23 mouse cellular contexts compared by ENCODE assay signal in genomic region chr15:89323656-89324055, GRCm38 (mm10). TPM values are rescaled to one million over a fixed set of nuclear protein-coding genes. Genes with fewer than 3 reads are reported as not detected.
DNase-seq lines count a peak whose midpoint lies in the region; ATAC-seq lines count a peak whose summit lies in the region.
"Had no signal": no experiment of that assay in that cellular context is flagged by ENCODE, and none has a peak within 500 bp of the region (broad histone marks: within the 10 kb centered on the region; RNA-seq: fewer than 3 reads in every experiment).

No protein-coding gene starts in this region.

- H3K4me3 ChIP-seq in heart, embryonic 10.5 days, result peak overlapping the region; percentile 57
- H3K4me3 ChIP-seq in lung, embryonic 15.5 days, result no peak overlapping the region
- H3K4me3 ChIP-seq in liver, embryonic 16.5 days (ENCODE audit: low read depth, low read length), result peak overlapping the region; percentile 51
- H3K4me3 ChIP-seq: heart, adult 2 months; neural tube, embryonic 13.5 days had no signal

- H3K9me3 ChIP-seq in heart, embryonic 10.5 days, result no peaks in the 10 kb centered on the region
- no peaks in the 10 kb centered on the region for H3K9me3 ChIP-seq in lung, embryonic 15.5 days
- no peaks in the 10 kb centered on the region for H3K9me3 ChIP-seq in liver, embryonic 16.5 days (replicated peaks; ENCODE audit: control insufficient read depth, low read length)
- H3K9me3 ChIP-seq: neural tube, embryonic 13.5 days had no signal

- peaks cover 11% of the 10 kb centered on the region for H3K4me1 ChIP-seq in heart, embryonic 10.5 days
- peaks cover 7% of the 10 kb centered on the region for H3K4me1 ChIP-seq in lung, embryonic 15.5 days
- H3K4me1 ChIP-seq in liver, embryonic 16.5 days (ENCODE audit: control insufficient read depth, low read depth, low read length), result peaks cover 15% of the 10 kb centered on the region

- peaks cover 29% of the 10 kb centered on the region; the same call in 1 of the 2 replicates for H3K27me3 ChIP-seq in heart, embryonic 10.5 days (ENCODE audit: insufficient read depth, poor library complexity, severe bottlenecking)
- H3K27me3 ChIP-seq in lung, embryonic 15.5 days, result peaks cover 12% of the 10 kb centered on the region; the same call in 1 of the 2 replicates
- H3K27me3 ChIP-seq in liver, embryonic 16.5 days (ENCODE audit: control insufficient read depth, insufficient read depth, low read depth, low read length), result peaks cover 17% of the 10 kb centered on the region

- DNase-seq in heart, embryonic 10.5 days (ENCODE audit: low spot score), result no peak
- DNase-seq in heart, postnatal 4 days, result no peak
- DNase-seq in lung, postnatal 14 days, result no peak
- DNase-seq in urinary bladder, postnatal 4 days (ENCODE audit: low spot score in 2 of 2), result no peak
- no peak for DNase-seq in frontal cortex, postnatal 14 days (ENCODE audit: low spot score in 2 of 2)
- DNase-seq: adrenal gland, adult 2 months; cerebellum, adult 11-12 months; heart, adult 2 months; lung, adult 18-20 months had no signal

- no peak overlapping the region; the same call in 1 of the 2 replicates for H3K27ac ChIP-seq in heart, embryonic 10.5 days
- no peak overlapping the region for H3K27ac ChIP-seq in lung, embryonic 15.5 days
- H3K27ac ChIP-seq in liver, embryonic 16.5 days (ENCODE audit: low read length), result no peak overlapping the region
- H3K27ac ChIP-seq: heart, adult 2 months; neural tube, embryonic 13.5 days had no signal

- H3K9ac ChIP-seq in lung, embryonic 15.5 days, result no peak overlapping the region
- no peak overlapping the region for H3K9ac ChIP-seq in liver, embryonic 16.5 days (ENCODE audit: low read depth, low read length)
- H3K9ac ChIP-seq: neural tube, embryonic 13.5 days had no signal

- ATAC-seq in lung, embryonic 15.5 days (ENCODE audit: borderline replicate concordance, extremely low read depth, low FRiP score, low TSS enrichment), result no peak
- no peak for ATAC-seq in liver, embryonic 16.5 days (ENCODE audit: low read depth)
- ATAC-seq in activated CD4-positive, CD25-positive, alpha-beta regulatory T cell, adult 4 months, result no peak
- ATAC-seq: forebrain, embryonic 14.5 days; inflammation-experienced regulatory T-cells, adult 6 months had no signal

- no peaks in the 10 kb centered on the region for H3K36me3 ChIP-seq in heart, embryonic 10.5 days
- no peaks in the 10 kb centered on the region for H3K36me3 ChIP-seq in lung, embryonic 15.5 days
- no peaks in the 10 kb centered on the region for H3K36me3 ChIP-seq in liver, embryonic 16.5 days (ENCODE audit: control insufficient read depth, insufficient read depth)
- H3K36me3 ChIP-seq: neural tube, embryonic 13.5 days had no signal

- H3K4me2 ChIP-seq in lung, embryonic 15.5 days, result peak overlapping the region; percentile 54; the same call in 1 of the 2 replicates
- peak overlapping the region; percentile 57 for H3K4me2 ChIP-seq in liver, embryonic 16.5 days (ENCODE audit: low read depth, low read length)

- 78% methylated on average over 4 of the region's 4 CpGs for WGBS in heart, embryonic 10.5 days
- WGBS in lung, embryonic 15.5 days, result 85% methylated on average over 4 of the region's 4 CpGs
- 63% methylated on average over 4 of the region's 4 CpGs for WGBS in liver, embryonic 16.5 days (ENCODE audit: insufficient replicate concordance)

RNA-seq across cellular contexts. Expression of gene Adm2, which starts 1.1 kb away (rescaled TPM):
- polyA plus RNA-seq in heart, embryonic 10.5 days (2016; fragmentation: Nextera tagmentation; extraction: Ambion mirVana), result 0.39 and 0.65 TPM in 2 replicates
- not detected for total RNA-seq in heart, postnatal 4 days (2021)
- 0.45 and 0.69 TPM in 2 replicates for polyA plus RNA-seq in lung, embryonic 15.5 days (2015; fragmentation: Nextera tagmentation; extraction: Ambion mirVana)
- polyA plus RNA-seq in liver, embryonic 16.5 days (2015; fragmentation: Nextera tagmentation; extraction: Ambion mirVana), result 1.9 and 2.6 TPM in 2 replicates
- polyA plus RNA-seq in activated CD4-positive, CD25-positive, alpha-beta regulatory T cell, adult 4 months (2017; shearing (Covaris generic)), result not detected
- total RNA-seq: adrenal gland, adult 2 months; gastrocnemius, adult 8-10 months; heart, adult 2 months; layer of hippocampus, postnatal 10 days; left cerebral cortex, postnatal 14 days; megakaryocyte, adult 5-6 weeks had no signal
- polyA plus RNA-seq: brain, embryonic 14.5 days; cortical plate, adult 2 months; forebrain, embryonic 14.5 days; heart, adult 2 months; inflammation-experienced regulatory T-cells, adult 6 months; neural tube, embryonic 13.5 days had no signal

RNA-seq across cellular contexts. Expression of gene Sbf1, which starts 8.5 kb away (rescaled TPM):
- polyA plus RNA-seq in heart, embryonic 10.5 days (2016; fragmentation: Nextera tagmentation; extraction: Ambion mirVana), result 53.3 and 57.2 TPM in 2 replicates
- total RNA-seq in heart, postnatal 4 days (2021), result 10 to 100 TPM; 78.6 to 83.4 TPM
- 50.3 and 53.7 TPM in 2 replicates for polyA plus RNA-seq in lung, embryonic 15.5 days (2015; fragmentation: Nextera tagmentation; extraction: Ambion mirVana)
- polyA plus RNA-seq in liver, embryonic 16.5 days (2015; fragmentation: Nextera tagmentation; extraction: Ambion mirVana), result 20.7 and 23.1 TPM in 2 replicates
- polyA plus RNA-seq in activated CD4-positive, CD25-positive, alpha-beta regulatory T cell, adult 4 months (2017; shearing (Covaris generic)), result 100 to 1,000 TPM in 1 of 2 experiments, 10 to 100 TPM in 1; 80.4 to 102 TPM

RNA-seq across cellular contexts. Expression of gene Miox, which starts 10.5 kb away (rescaled TPM):
- not detected in 2 replicates for polyA plus RNA-seq in heart, embryonic 10.5 days (2016; fragmentation: Nextera tagmentation; extraction: Ambion mirVana)
- total RNA-seq in heart, postnatal 4 days (2021), result not detected
- not detected in 2 replicates for polyA plus RNA-seq in lung, embryonic 15.5 days (2015; fragmentation: Nextera tagmentation; extraction: Ambion mirVana)
- polyA plus RNA-seq in liver, embryonic 16.5 days (2015; fragmentation: Nextera tagmentation; extraction: Ambion mirVana), result 8.6 and 8.9 TPM in 2 replicates
- not detected for polyA plus RNA-seq in activated CD4-positive, CD25-positive, alpha-beta regulatory T cell, adult 4 months (2017; shearing (Covaris generic))
- total RNA-seq: adrenal gland, adult 2 months; gastrocnemius, adult 8-10 months; heart, adult 2 months; layer of hippocampus, postnatal 10 days; left cerebral cortex, postnatal 14 days had no signal
- polyA plus RNA-seq: brain, embryonic 14.5 days; cortical plate, adult 2 months; embryonic facial prominence, embryonic 14.5 days; forebrain, embryonic 14.5 days; heart, adult 2 months; hindbrain, embryonic 11.5 days; inflammation-experienced regulatory T-cells, adult 6 months; neural tube, embryonic 13.5 days had no signal

RNA-seq across cellular contexts. Expression of gene Lmf2, which starts 31.8 kb away (rescaled TPM):
- polyA plus RNA-seq in heart, embryonic 10.5 days (2016; fragmentation: Nextera tagmentation; extraction: Ambion mirVana), result 51.5 and 55.2 TPM in 2 replicates
- total RNA-seq in heart, postnatal 4 days (2021), result 10 to 100 TPM; 54.0 to 55.5 TPM
- 70.7 and 74.4 TPM in 2 replicates for polyA plus RNA-seq in lung, embryonic 15.5 days (2015; fragmentation: Nextera tagmentation; extraction: Ambion mirVana)
- 29.2 and 34.4 TPM in 2 replicates for polyA plus RNA-seq in liver, embryonic 16.5 days (2015; fragmentation: Nextera tagmentation; extraction: Ambion mirVana)
- 10 to 100 TPM; 20.8 to 38.6 TPM for polyA plus RNA-seq in activated CD4-positive, CD25-positive, alpha-beta regulatory T cell, adult 4 months (2017; shearing (Covaris generic))

RNA-seq across cellular contexts. Expression of gene Ncaph2, which starts 31.9 kb away (rescaled TPM):
- 137 and 150 TPM in 2 replicates for polyA plus RNA-seq in heart, embryonic 10.5 days (2016; fragmentation: Nextera tagmentation; extraction: Ambion mirVana)
- 10 to 100 TPM; 91.0 to 99.7 TPM for total RNA-seq in heart, postnatal 4 days (2021)
- 160 and 168 TPM in 2 replicates for polyA plus RNA-seq in lung, embryonic 15.5 days (2015; fragmentation: Nextera tagmentation; extraction: Ambion mirVana)
- 100 and 103 TPM in 2 replicates for polyA plus RNA-seq in liver, embryonic 16.5 days (2015; fragmentation: Nextera tagmentation; extraction: Ambion mirVana)
- polyA plus RNA-seq in activated CD4-positive, CD25-positive, alpha-beta regulatory T cell, adult 4 months (2017; shearing (Covaris generic)), result 100 to 1,000 TPM; 141 to 171 TPM
